Mouse (Mus musculus): ENCODE measurements around the gene Dlgap3. TPM values are rescaled to one million over a fixed set of nuclear protein-coding genes. Genes with fewer than 3 reads are reported as not detected.
A peak's percentile ranks its signal among the peaks of the same experiment; 100 is the strongest.

Gene Dlgap3
- polyA plus RNA-seq, 1 experiment from 2014 or later, result 0.63 TPM

GRCm38 (mm10) chr4:127243953-127244352 lies 74.9 kb downstream of the Dlgap3 start:
- Histone ChIP-seq H3K27ac (peak overlapping the region; percentile 1; the same call in 1 of the 2 replicates), H3K36me3 (peaks cover 23% of the 10 kb centered on the region), H3K9ac (peak overlapping the region; percentile 96), H3K4me3 (peak overlapping the region; percentile 89), H3K9me3 (no peaks in the 10 kb centered on the region), H3K4me2 (peak overlapping the region; percentile 83), H3K27me3 (no peaks in the 10 kb centered on the region), H3K4me1 (peaks cover 11% of the 10 kb centered on the region; the same call in 1 of the 2 replicates)
- ATAC-seq (ENCODE audit: insufficient number of reproducible peaks, low FRiP score, low TSS enrichment, low read depth), result 0 out of 2 replicates have a peak, but pooled peaks have one; percentile 15
- WGBS, result under 1% methylated on average over 26 of the region's 26 CpGs

GRCm38 (mm10) chr4:127249701-127250349 lies 80.8 kb downstream of the Dlgap3 start:
- 3% methylated on average over 5 of the region's 5 CpGs for WGBS
- Histone ChIP-seq H3K4me2 (no peak overlapping the region), H3K27ac (no peak overlapping the region), H3K9ac (no peak overlapping the region), H3K36me3 (peaks cover 27% of the 10 kb centered on the region), H3K9me3 (no peaks in the 10 kb centered on the region), H3K4me3 (no peak overlapping the region), H3K27me3 (no peaks in the 10 kb centered on the region), H3K4me1 (peaks cover 12% of the 10 kb centered on the region; the same call in 1 of the 2 replicates)
- ATAC-seq (ENCODE audit: insufficient number of reproducible peaks, low FRiP score, low TSS enrichment, low read depth), result 0 out of 2 replicates have a peak, but pooled peaks have one; percentile 60

- H3K4me2 ChIP-seq, result peak overlapping the region; percentile 7; the same call in 1 of the 2 replicates
- H3K9me3 ChIP-seq, result no peaks in the 10 kb centered on the region
- peak; percentile 27; the same call in 1 of the 2 replicates for ATAC-seq (ENCODE audit: insufficient number of reproducible peaks, low FRiP score, low TSS enrichment, low read depth)
- peak overlapping the region; percentile 43; the same call in 1 of the 2 replicates for H3K27ac ChIP-seq
- H3K27me3 ChIP-seq, result no peaks in the 10 kb centered on the region
- 55% methylated on average over 22 of the region's 22 CpGs for WGBS
- peaks cover 21% of the 10 kb centered on the region for H3K36me3 ChIP-seq
- H3K9ac ChIP-seq, result no peak overlapping the region
- no peak overlapping the region for H3K4me3 ChIP-seq
- H3K4me1 ChIP-seq, result peaks cover 7% of the 10 kb centered on the region; the same call in 1 of the 2 replicates
Observed at GRCm38 (mm10) chr4:127251963-127252585, 83.1 kb downstream of the Dlgap3 start.

GRCm38 (mm10) chr4:127256739-127257138 lies 87.7 kb downstream of the Dlgap3 start:
- Histone ChIP-seq H3K27me3 (no peaks in the 10 kb centered on the region), H3K4me2 (no peak overlapping the region), H3K9ac (no peak overlapping the region), H3K4me3 (no peak overlapping the region), H3K36me3 (no peaks in the 10 kb centered on the region), H3K27ac (no peak overlapping the region), H3K4me1 (peaks cover 7% of the 10 kb centered on the region; the same call in 1 of the 2 replicates), H3K9me3 (no peaks in the 10 kb centered on the region)
- ATAC-seq (ENCODE audit: insufficient number of reproducible peaks, low FRiP score, low TSS enrichment, low read depth), result no peak
- 44% methylated on average over 5 of the region's 5 CpGs for WGBS

GRCm38 (mm10) chr4:127258186-127258897 lies 89.3 kb downstream of the Dlgap3 start:
- Histone ChIP-seq H3K4me3 (no peak overlapping the region), H3K4me1 (no peaks in the 10 kb centered on the region), H3K9me3 (no peaks in the 10 kb centered on the region), H3K27me3 (no peaks in the 10 kb centered on the region), H3K9ac (no peak overlapping the region), H3K27ac (no peak overlapping the region), H3K36me3 (no peaks in the 10 kb centered on the region), H3K4me2 (no peak overlapping the region)
- no peak for ATAC-seq (ENCODE audit: insufficient number of reproducible peaks, low FRiP score, low TSS enrichment, low read depth)
- WGBS, result 58% methylated on average over 12 of the region's 12 CpGs

- Histone ChIP-seq H3K27me3 (no peaks in the 10 kb centered on the region), H3K9me3 (no peaks in the 10 kb centered on the region), H3K4me2 (no peak overlapping the region), H3K36me3 (no peaks in the 10 kb centered on the region), H3K9ac (no peak overlapping the region), H3K4me3 (no peak overlapping the region), H3K27ac (no peak overlapping the region), H3K4me1 (no peaks in the 10 kb centered on the region)
- ATAC-seq (ENCODE audit: insufficient number of reproducible peaks, low FRiP score, low TSS enrichment, low read depth), result no peak
- 87% methylated on average over 14 of the region's 14 CpGs for WGBS
Observed at GRCm38 (mm10) chr4:127261601-127262000, 92.6 kb downstream of the Dlgap3 start.

- H3K9me3 ChIP-seq, result no peaks in the 10 kb centered on the region
- WGBS, result 71% methylated on average over 19 of the region's 19 CpGs
- peaks cover 4% of the 10 kb centered on the region; the same call in 1 of the 2 replicates for H3K27me3 ChIP-seq
- H3K4me3 ChIP-seq, result no peak overlapping the region
- H3K4me1 ChIP-seq, result no peaks in the 10 kb centered on the region
- no peak overlapping the region for H3K27ac ChIP-seq
- no peak overlapping the region for H3K9ac ChIP-seq
- no peak for ATAC-seq (ENCODE audit: insufficient number of reproducible peaks, low FRiP score, low TSS enrichment, low read depth)
- H3K4me2 ChIP-seq, result no peak overlapping the region
- no peaks in the 10 kb centered on the region for H3K36me3 ChIP-seq
Observed at GRCm38 (mm10) chr4:127263438-127264182, 94.6 kb downstream of the Dlgap3 start.

- ATAC-seq (ENCODE audit: insufficient number of reproducible peaks, low FRiP score, low TSS enrichment, low read depth), result no peak
- Histone ChIP-seq H3K4me2 (no peak overlapping the region), H3K9ac (no peak overlapping the region), H3K27ac (no peak overlapping the region), H3K9me3 (no peaks in the 10 kb centered on the region), H3K4me1 (no peaks in the 10 kb centered on the region), H3K36me3 (no peaks in the 10 kb centered on the region), H3K4me3 (no peak overlapping the region), H3K27me3 (peaks cover 5% of the 10 kb centered on the region; the same call in 1 of the 2 replicates)
- WGBS, result 63% methylated on average over 5 of the region's 5 CpGs
Observed at GRCm38 (mm10) chr4:127264183-127264554, 95.2 kb downstream of the Dlgap3 start.

GRCm38 (mm10) chr4:127278451-127279001 lies 109.5 kb downstream of the Dlgap3 start:
- no peak overlapping the region for H3K4me2 ChIP-seq
- peak; percentile 31; the same call in 1 of the 2 replicates for ATAC-seq (ENCODE audit: insufficient number of reproducible peaks, low FRiP score, low TSS enrichment, low read depth)
- H3K27me3 ChIP-seq, result no peaks in the 10 kb centered on the region
- H3K4me3 ChIP-seq, result no peak overlapping the region
- H3K27ac ChIP-seq, result 0 out of 2 replicates have a peak overlapping the region, but pooled peaks have one; percentile 6
- H3K4me1 ChIP-seq, result no peaks in the 10 kb centered on the region
- no peaks in the 10 kb centered on the region for H3K9me3 ChIP-seq
- no peak overlapping the region for H3K9ac ChIP-seq
- WGBS, result 61% methylated on average over 9 of the region's 9 CpGs
- H3K36me3 ChIP-seq, result no peaks in the 10 kb centered on the region

- no peak overlapping the region for H3K9ac ChIP-seq
- H3K27ac ChIP-seq, result 0 out of 2 replicates have a peak overlapping the region, but pooled peaks have one; percentile 6
- WGBS, result 73% methylated on average over 9 of the region's 9 CpGs
- no peaks in the 10 kb centered on the region for H3K27me3 ChIP-seq
- ATAC-seq (ENCODE audit: insufficient number of reproducible peaks, low FRiP score, low TSS enrichment, low read depth), result no peak
- H3K4me1 ChIP-seq, result no peaks in the 10 kb centered on the region
- no peak overlapping the region for H3K4me3 ChIP-seq
- H3K4me2 ChIP-seq, result no peak overlapping the region
- H3K9me3 ChIP-seq, result no peaks in the 10 kb centered on the region
- no peaks in the 10 kb centered on the region for H3K36me3 ChIP-seq
Observed at GRCm38 (mm10) chr4:127279241-127279640, 110.2 kb downstream of the Dlgap3 start.
